Mouse (Mus musculus): ENCODE results near the gene Mrps9. TPM values are rescaled to one million over a fixed set of nuclear protein-coding genes. Genes with fewer than 3 reads are reported as not detected.

The Mrps9 gene
- polyA plus RNA-seq, 1 experiment from 2014 or later, result 50.3 TPM

GRCm38 (mm10) chr1:42907153-42907552, 56.1 kb downstream of the Mrps9 start:
- no peaks in the 10 kb centered on the region for H3K9me3 ChIP-seq
- H3K4me3 ChIP-seq (replicated peaks), result no peak overlapping the region
- peaks cover 25% of the 10 kb centered on the region for H3K36me3 ChIP-seq
- H3K27ac ChIP-seq, result no peak overlapping the region
- ATAC-seq (ENCODE audit: insufficient number of reproducible peaks, insufficient read depth, low FRiP score, low TSS enrichment, low read depth), result no peak
- H3K9ac ChIP-seq (replicated peaks), result no peak overlapping the region
- no peaks in the 10 kb centered on the region for H3K27me3 ChIP-seq
- no peak overlapping the region for H3K4me2 ChIP-seq
- peaks cover 18% of the 10 kb centered on the region for H3K4me1 ChIP-seq (replicated peaks)
- 67% methylated on average over 4 of the region's 4 CpGs for WGBS

DNA sequence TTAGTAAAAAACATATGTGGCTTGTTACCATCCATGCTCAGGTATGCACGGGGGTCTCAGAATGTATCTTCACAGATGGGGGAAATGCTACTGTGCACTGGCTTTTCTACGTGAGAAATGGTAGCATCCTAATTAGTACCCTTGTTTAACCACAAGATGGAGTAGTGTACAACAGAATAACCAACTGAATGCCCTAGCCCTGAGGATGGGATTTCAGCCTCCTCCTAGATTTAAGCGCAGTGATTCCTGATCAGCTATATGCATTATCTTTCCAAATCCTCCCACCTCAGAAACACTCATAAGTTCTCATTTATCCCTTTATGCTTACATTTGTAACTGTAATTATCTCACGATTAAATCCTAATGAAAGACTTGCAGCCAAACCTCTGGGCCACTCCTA, 64.0 kb downstream of the Mrps9 start:
- H3K4me2 ChIP-seq, result no peak overlapping the region
- 21% methylated on average over 4 of the region's 4 CpGs for WGBS
- H3K4me3 ChIP-seq (replicated peaks), result no peak overlapping the region
- H3K9me3 ChIP-seq, result no peaks in the 10 kb centered on the region
- no peak overlapping the region for H3K9ac ChIP-seq (replicated peaks)
- no peak for ATAC-seq (ENCODE audit: insufficient number of reproducible peaks, insufficient read depth, low FRiP score, low TSS enrichment, low read depth)
- no peak overlapping the region for H3K27ac ChIP-seq
- no peaks in the 10 kb centered on the region for H3K36me3 ChIP-seq
- no peaks in the 10 kb centered on the region for H3K27me3 ChIP-seq
- H3K4me1 ChIP-seq (replicated peaks), result peaks cover 14% of the 10 kb centered on the region

DNA sequence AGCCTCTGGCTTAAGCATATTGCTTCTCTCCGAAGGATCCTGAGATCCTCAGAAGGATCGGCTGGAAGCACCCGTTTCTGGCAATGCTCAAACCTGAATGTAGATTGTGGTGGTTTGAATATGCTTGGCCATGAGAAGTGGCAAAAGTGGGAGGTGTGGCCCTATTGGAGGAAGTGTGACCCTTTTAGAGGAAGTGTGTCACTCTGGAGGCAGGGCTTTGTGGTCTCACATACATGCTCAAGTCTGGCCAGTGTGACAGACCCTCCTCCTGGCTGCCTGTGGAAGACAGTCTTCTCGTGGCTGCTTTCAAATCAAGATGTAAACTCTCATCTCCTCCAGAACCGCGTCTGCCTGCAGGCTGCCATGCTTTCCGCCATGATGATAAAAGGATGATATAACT, 65.7 kb downstream of the Mrps9 start:
- Histone ChIP-seq H3K9ac (replicated peaks) (no peak overlapping the region), H3K4me3 (replicated peaks) (no peak overlapping the region), H3K36me3 (no peaks in the 10 kb centered on the region), H3K4me1 (replicated peaks) (peaks cover 4% of the 10 kb centered on the region; the same call in 1 of the 2 replicates), H3K27ac (no peak overlapping the region), H3K27me3 (no peaks in the 10 kb centered on the region), H3K9me3 (no peaks in the 10 kb centered on the region), H3K4me2 (no peak overlapping the region)
- no peak for ATAC-seq (ENCODE audit: insufficient number of reproducible peaks, insufficient read depth, low FRiP score, low TSS enrichment, low read depth)
- WGBS, result 82% methylated on average over 7 of the region's 7 CpGs

- Histone ChIP-seq H3K9me3 (no peaks in the 10 kb centered on the region), H3K4me2 (peak overlapping the region; percentile 48), H3K4me1 (replicated peaks) (peaks cover 4% of the 10 kb centered on the region; the same call in 1 of the 2 replicates), H3K36me3 (no peaks in the 10 kb centered on the region), H3K27ac (no peak overlapping the region), H3K9ac (replicated peaks) (no peak overlapping the region), H3K27me3 (no peaks in the 10 kb centered on the region), H3K4me3 (replicated peaks) (no peak overlapping the region)
- ATAC-seq (ENCODE audit: insufficient number of reproducible peaks, insufficient read depth, low FRiP score, low TSS enrichment, low read depth), result peak; percentile 69
- WGBS, result 14% methylated on average over 4 of the region's 4 CpGs
These were observed 66.9 kb downstream of the Mrps9 start for GRCm38 (mm10) chr1:42917908-42918307.

- Histone ChIP-seq H3K4me1 (replicated peaks) (no peaks in the 10 kb centered on the region), H3K4me3 (replicated peaks) (no peak overlapping the region), H3K36me3 (no peaks in the 10 kb centered on the region), H3K27ac (no peak overlapping the region), H3K9me3 (no peaks in the 10 kb centered on the region), H3K27me3 (no peaks in the 10 kb centered on the region), H3K9ac (replicated peaks) (no peak overlapping the region), H3K4me2 (no peak overlapping the region)
- ATAC-seq (ENCODE audit: insufficient number of reproducible peaks, insufficient read depth, low FRiP score, low TSS enrichment, low read depth), result no peak
- WGBS, result 76% methylated on average over 5 of the region's 5 CpGs
These were observed 72.9 kb downstream of the Mrps9 start for GRCm38 (mm10) chr1:42923924-42924323.

DNA sequence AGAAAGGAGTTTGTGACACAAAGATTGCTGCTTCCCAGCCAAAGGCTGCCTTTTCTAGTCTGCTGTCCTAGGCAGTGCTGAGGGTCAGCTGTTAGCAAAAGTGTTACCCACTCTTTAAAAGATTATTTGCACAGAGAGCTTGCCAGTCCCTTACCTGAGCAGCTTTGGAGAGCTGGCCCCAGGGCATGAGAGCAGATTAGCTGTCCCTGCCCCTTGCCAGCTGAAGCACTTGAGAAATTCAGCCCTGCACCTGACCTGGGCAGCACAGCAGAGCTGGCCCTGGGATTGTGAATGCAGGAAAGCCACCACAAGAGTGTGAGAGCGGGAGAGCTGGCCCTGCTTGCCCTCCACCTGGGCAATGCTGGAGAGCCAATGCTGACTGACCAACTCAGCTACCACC, 82.6 kb downstream of the Mrps9 start:
- Histone ChIP-seq H3K9ac (replicated peaks) (no peak overlapping the region), H3K27me3 (no peaks in the 10 kb centered on the region), H3K36me3 (no peaks in the 10 kb centered on the region), H3K27ac (no peak overlapping the region), H3K4me1 (replicated peaks) (no peaks in the 10 kb centered on the region), H3K9me3 (no peaks in the 10 kb centered on the region), H3K4me2 (no peak overlapping the region), H3K4me3 (replicated peaks) (no peak overlapping the region)
- 75% methylated on average over 1 of the region's 1 CpGs for WGBS
- no peak for ATAC-seq (ENCODE audit: insufficient number of reproducible peaks, insufficient read depth, low FRiP score, low TSS enrichment, low read depth)

- Histone ChIP-seq H3K36me3 (no peaks in the 10 kb centered on the region), H3K27ac (no peak overlapping the region), H3K9ac (replicated peaks) (no peak overlapping the region), H3K4me2 (no peak overlapping the region), H3K4me3 (replicated peaks) (no peak overlapping the region), H3K27me3 (no peaks in the 10 kb centered on the region), H3K4me1 (replicated peaks) (peaks cover under 1% of the 10 kb centered on the region), H3K9me3 (no peaks in the 10 kb centered on the region)
- 76% methylated on average over 4 of the region's 4 CpGs for WGBS
- ATAC-seq (ENCODE audit: insufficient number of reproducible peaks, insufficient read depth, low FRiP score, low TSS enrichment, low read depth), result no peak
These were observed 97.5 kb downstream of the Mrps9 start for GRCm38 (mm10) chr1:42948486-42948885.

DNA sequence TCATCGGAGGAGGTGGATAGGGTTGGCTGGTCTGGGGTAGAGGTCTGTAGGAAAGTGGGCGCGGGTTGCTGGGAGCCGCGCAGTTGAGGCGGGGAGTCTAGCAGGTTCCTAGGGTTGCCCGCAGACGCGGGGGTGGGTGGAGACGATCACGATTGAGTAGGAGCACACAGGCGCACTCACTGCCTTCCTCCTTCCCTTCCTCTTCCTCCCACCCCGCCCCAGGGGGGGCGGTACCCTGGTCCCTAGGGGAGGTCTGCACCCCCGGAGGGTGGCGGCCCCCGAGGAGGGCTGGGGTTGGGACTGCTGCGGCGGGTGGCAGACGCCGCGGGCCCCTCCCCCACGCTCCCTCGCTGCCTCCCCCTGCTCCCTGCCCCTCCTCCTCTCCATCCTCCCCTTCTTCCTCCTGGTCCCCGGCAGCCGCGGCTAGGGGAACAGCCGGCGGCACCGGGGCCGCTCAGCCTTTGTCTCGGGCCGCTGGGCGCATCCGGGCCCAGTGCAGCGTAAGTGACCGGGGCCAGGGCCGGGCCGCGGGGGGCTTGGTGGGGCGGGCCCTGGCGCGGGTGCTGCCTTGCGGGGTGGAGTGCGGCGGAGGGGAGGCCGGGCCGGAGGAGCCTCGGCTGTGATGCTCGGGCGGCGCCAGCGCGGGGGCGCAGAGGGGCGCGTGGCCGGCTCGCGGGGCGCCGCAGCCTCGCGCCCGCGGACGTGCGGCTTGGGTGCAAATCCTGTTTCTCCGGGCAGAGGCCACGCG, 101.9 kb downstream of the Mrps9 start, which contains the start of gene Gpr45:
TSS of gene Gpr45 (plus strand) at position 139 of the 748 bp plus-strand sequence.
- ATAC-seq (ENCODE audit: insufficient number of reproducible peaks, insufficient read depth, low FRiP score, low TSS enrichment, low read depth), result peak; percentile 84

GRCm38 (mm10) chr1:42953482-42953822, 102.4 kb downstream of the Mrps9 start:
- Histone ChIP-seq H3K27me3 (no peaks in the 10 kb centered on the region), H3K36me3 (no peaks in the 10 kb centered on the region), H3K4me1 (replicated peaks) (peaks cover 3% of the 10 kb centered on the region), H3K9ac (replicated peaks) (peak overlapping the region; percentile 95), H3K27ac (peak overlapping the region; percentile 75; the same call in 1 of the 2 replicates), H3K9me3 (no peaks in the 10 kb centered on the region), H3K4me3 (replicated peaks) (peak overlapping the region; percentile 82), H3K4me2 (peak overlapping the region; percentile 67)
- no peak; the same call in 1 of the 2 replicates for ATAC-seq (ENCODE audit: insufficient number of reproducible peaks, insufficient read depth, low FRiP score, low TSS enrichment, low read depth)
- WGBS, result 1% methylated on average over 16 of the region's 16 CpGs

More for the DNA sequence above, 101.9 kb downstream of the Mrps9 start, which contains the start of gene Gpr45:
- Histone ChIP-seq H3K36me3 (no peaks in the 10 kb centered on the region), H3K9ac (replicated peaks) (peak within 1 kb of the TSS; percentile 95), H3K4me2 (peak within 1 kb of the TSS; percentile 67), H3K4me1 (replicated peaks) (peaks cover 3% of the 10 kb centered on the region), H3K9me3 (no peaks in the 10 kb centered on the region), H3K27me3 (no peaks in the 10 kb centered on the region), H3K4me3 (replicated peaks) (peak within 1 kb of the TSS; percentile 82), H3K27ac (peak within 1 kb of the TSS; percentile 75)
- WGBS, result under 1% methylated on average over 69 of the region's 71 CpGs

Other genes with a start within 250 kb of the Mrps9 start
- 0.50 and 0.93 TPM in 2 replicates for gene Pou3f3, start 155.5 kb upstream of the Mrps9 start, polyA plus RNA-seq (2016; fragmentation: Nextera tagmentation; extraction: Ambion mirVana)
- gene Gpr45, start 101.6 kb downstream of the Mrps9 start, polyA plus RNA-seq (2016; fragmentation: Nextera tagmentation; extraction: Ambion mirVana), result 12.0 and 13.8 TPM in 2 replicates
- gene Tgfbrap1, start 247.4 kb downstream of the Mrps9 start, polyA plus RNA-seq (2016; fragmentation: Nextera tagmentation; extraction: Ambion mirVana), result 10.1 and 12.0 TPM in 2 replicates
- gene AI597479, start 247.5 kb downstream of the Mrps9 start, polyA plus RNA-seq (2016; fragmentation: Nextera tagmentation; extraction: Ambion mirVana), result 38.0 and 40.4 TPM in 2 replicates

All from limb, embryonic 12.5 days (tissue).